Mouse (Mus musculus): Measurements from ENCODE around the gene Lexm. TPM values are rescaled to one million over a fixed set of nuclear protein-coding genes. Genes with fewer than 3 reads are reported as not detected.
A peak's percentile ranks its signal among the peaks of the same experiment; 100 is the strongest.

Lexm gene
- polyA plus RNA-seq, 1 experiment from 2014 or later = not detected

DNA sequence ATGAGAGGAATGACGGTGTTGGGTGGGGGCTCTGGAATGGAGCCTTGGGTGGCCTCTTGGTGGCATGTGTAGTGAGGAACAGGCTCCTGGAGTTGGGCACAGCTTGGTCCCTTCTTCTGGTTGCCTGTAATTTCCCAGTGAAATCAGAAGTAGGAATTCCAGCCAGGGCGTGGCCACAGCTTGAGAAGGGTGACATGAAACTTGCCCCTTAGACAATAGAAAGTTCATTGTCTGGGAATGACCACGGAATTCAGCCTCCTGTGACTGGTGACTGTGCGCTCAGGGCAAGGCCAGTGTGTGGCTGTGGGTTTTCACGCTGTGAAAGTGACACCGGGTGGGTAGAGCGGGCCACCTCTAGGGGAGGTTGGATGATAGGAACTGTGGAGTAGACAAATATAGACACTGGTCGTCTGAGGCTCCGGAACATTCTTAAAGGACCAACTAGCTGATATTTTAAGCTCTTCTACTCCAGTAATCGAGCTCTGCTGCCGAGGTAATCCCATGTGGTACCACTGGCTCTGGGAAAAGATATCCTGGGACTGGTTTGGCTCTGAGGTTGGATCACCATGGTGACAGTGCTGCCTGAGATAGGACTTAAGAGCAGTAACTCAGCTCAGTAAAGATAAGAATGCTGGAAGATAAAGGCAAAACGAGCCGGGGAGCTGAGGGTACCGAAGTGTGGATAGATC is 35.7 kb downstream of the Lexm start:
- H3K27me3 ChIP-seq = no peaks in the 10 kb centered on the region
- peak; percentile 66 for ATAC-seq (replicated peaks; ENCODE audit: insufficient number of reproducible peaks, insufficient read depth, low FRiP score, low read depth)
- H3K4me2 ChIP-seq = peak overlapping the region; percentile 53
- no peaks in the 10 kb centered on the region for H3K9me3 ChIP-seq (replicated peaks)
- 30% methylated on average over 14 of the region's 14 CpGs for WGBS
- 0 out of 2 replicates have a peak overlapping the region, but pooled peaks have one; percentile 4 for H3K9ac ChIP-seq
- peak overlapping the region; percentile 76 for H3K27ac ChIP-seq
- H3K36me3 ChIP-seq = peaks cover 23% of the 10 kb centered on the region
- H3K4me3 ChIP-seq = no peak overlapping the region
- H3K4me1 ChIP-seq (replicated peaks) = peaks cover 26% of the 10 kb centered on the region

DNA sequence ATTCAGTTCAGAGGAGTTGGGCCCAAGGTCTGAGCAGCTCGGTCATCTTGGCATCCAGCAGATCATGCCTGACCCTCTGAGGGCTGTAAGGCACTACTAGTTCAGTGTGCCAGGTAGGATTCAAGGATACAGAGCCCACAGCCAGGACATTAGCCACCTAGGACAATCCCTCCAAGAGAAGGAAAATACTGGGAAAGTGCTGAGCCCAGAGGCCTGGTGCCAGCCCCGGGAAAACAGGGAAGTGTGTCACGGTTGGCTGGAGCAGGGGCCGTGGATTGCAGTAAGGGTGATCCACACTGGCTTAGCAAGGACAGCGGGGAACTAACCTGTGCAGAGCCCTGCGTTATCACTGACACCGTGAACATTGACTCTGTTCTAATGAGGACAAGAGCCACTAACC is 39.5 kb downstream of the Lexm start:
- H3K36me3 ChIP-seq = peaks cover 24% of the 10 kb centered on the region
- H3K9ac ChIP-seq = no peak overlapping the region
- H3K4me2 ChIP-seq = no peak overlapping the region
- peaks cover 29% of the 10 kb centered on the region for H3K4me1 ChIP-seq (replicated peaks)
- 80% methylated on average over 7 of the region's 7 CpGs for WGBS
- H3K27me3 ChIP-seq = no peaks in the 10 kb centered on the region
- no peak for ATAC-seq (replicated peaks; ENCODE audit: insufficient number of reproducible peaks, insufficient read depth, low FRiP score, low read depth)
- no peak overlapping the region for H3K27ac ChIP-seq
- no peaks in the 10 kb centered on the region for H3K9me3 ChIP-seq (replicated peaks)
- no peak overlapping the region for H3K4me3 ChIP-seq

DNA sequence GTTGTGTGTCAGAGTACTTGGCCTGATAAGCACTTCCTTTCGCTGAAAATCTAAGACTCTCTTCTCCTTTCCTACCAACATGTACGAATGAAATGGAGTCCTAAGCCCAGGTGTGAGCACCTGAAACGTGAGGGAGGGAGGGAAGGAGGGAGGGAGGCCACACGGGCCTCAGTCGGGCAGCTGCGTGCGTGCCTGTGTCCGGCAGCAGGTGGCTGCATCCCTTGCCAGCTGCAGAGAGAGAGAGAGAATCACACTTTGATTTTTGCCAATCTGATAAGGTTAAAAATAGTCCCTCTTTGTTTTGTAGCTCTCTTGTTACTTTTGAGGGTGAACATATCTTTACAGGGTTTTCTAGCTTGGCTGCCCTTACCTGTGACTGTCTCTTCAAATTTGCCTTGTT is 42.0 kb downstream of the Lexm start:
- Histone ChIP-seq H3K4me2 (no peak overlapping the region), H3K27ac (no peak overlapping the region), H3K4me1 (replicated peaks) (peaks cover 5% of the 10 kb centered on the region), H3K9me3 (replicated peaks) (no peaks in the 10 kb centered on the region), H3K27me3 (no peaks in the 10 kb centered on the region), H3K9ac (no peak overlapping the region), H3K36me3 (peaks cover 28% of the 10 kb centered on the region), H3K4me3 (no peak overlapping the region)
- 67% methylated on average over 8 of the region's 8 CpGs for WGBS
- ATAC-seq (replicated peaks; ENCODE audit: insufficient number of reproducible peaks, insufficient read depth, low FRiP score, low read depth) = no peak

DNA sequence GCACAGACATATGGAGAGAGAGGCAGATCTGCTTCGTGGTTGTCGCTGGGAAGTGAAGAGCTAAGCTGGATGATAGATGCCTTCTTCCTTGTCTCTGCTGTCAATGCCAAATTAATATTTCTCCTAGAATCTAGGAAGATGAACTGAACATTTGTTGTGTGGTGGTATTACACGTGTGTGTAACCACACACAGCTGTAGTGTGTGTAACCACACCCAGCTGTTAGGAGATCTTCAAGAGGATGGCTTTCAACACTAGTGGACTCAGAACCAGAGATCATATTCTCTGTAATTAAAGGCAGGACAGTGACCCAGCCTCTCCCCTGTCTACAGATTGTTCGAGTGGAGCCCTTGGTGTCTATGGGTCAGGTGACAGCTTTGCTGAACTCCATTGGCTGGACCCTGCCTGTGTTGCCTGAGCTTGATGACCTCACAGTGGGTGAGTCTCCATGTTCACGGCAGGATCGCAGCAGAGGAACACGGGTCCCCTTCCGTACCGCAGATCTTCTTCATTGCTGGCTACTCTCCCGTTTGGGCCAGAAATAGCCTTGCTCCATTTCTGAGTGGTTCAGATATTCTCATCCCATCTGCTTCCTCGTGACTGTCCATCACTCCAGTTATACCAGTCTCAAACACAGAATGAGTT is 45.8 kb downstream of the Lexm start:
- H3K4me2 ChIP-seq = no peak overlapping the region
- no peak overlapping the region for H3K4me3 ChIP-seq
- ATAC-seq (replicated peaks; ENCODE audit: insufficient number of reproducible peaks, insufficient read depth, low FRiP score, low read depth) = no peak
- no peaks in the 10 kb centered on the region for H3K27me3 ChIP-seq
- H3K36me3 ChIP-seq = peaks cover 29% of the 10 kb centered on the region
- H3K27ac ChIP-seq = no peak overlapping the region
- H3K4me1 ChIP-seq (replicated peaks) = peaks cover 5% of the 10 kb centered on the region
- no peaks in the 10 kb centered on the region for H3K9me3 ChIP-seq (replicated peaks)
- WGBS = 79% methylated on average over 11 of the region's 11 CpGs
- H3K9ac ChIP-seq = no peak overlapping the region

DNA sequence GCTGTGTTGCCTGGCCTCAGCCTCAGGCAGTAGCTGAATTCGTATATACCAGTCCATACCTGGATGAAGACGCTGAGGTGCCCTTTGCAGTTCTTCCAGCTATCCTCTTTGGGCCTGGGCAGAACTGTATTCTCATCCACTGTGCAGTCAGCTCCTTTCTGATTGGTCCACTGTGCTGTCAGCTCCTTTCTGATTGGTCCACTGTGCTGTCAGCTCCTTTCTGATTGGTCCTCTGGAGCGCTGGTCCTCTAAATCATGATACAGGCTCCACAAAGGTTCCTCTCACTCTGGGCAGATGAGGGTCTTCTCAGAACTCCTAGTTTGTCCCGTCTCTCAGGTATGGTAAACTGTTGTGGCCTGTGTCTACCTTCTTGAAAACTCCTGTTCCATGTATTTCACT is 47.4 kb downstream of the Lexm start:
- Histone ChIP-seq H3K9me3 (replicated peaks) (no peaks in the 10 kb centered on the region), H3K9ac (no peak overlapping the region), H3K4me3 (no peak overlapping the region), H3K27me3 (no peaks in the 10 kb centered on the region), H3K4me1 (replicated peaks) (no peaks in the 10 kb centered on the region), H3K27ac (no peak overlapping the region), H3K4me2 (no peak overlapping the region), H3K36me3 (peaks cover 36% of the 10 kb centered on the region)
- 92% methylated on average over 4 of the region's 4 CpGs for WGBS
- ATAC-seq (replicated peaks; ENCODE audit: insufficient number of reproducible peaks, insufficient read depth, low FRiP score, low read depth) = no peak

DNA sequence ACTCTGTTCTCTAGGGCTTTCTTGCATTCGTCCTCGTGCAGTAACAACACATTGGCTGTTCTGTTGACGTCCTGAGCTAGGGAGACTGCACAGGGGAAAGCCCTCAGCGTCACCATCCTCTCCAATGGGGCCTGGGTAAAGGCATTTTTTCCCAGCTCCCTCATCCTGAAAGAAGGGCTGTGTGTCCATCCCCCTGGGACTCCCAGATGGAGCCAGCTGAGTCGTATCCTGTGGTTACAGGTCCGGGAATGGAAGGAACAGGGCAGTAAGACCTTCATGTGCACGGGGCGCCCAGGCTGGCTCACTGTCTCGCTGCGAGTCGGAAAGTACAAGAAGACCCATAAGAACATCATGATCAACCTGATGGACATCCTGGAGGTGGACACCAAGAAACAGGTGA is 52.9 kb downstream of the Lexm start:
- WGBS = 85% methylated on average over 11 of the region's 11 CpGs
- H3K4me2 ChIP-seq = no peak overlapping the region
- H3K9me3 ChIP-seq (replicated peaks) = no peaks in the 10 kb centered on the region
- ATAC-seq (replicated peaks; ENCODE audit: insufficient number of reproducible peaks, insufficient read depth, low FRiP score, low read depth) = no peak
- no peaks in the 10 kb centered on the region for H3K27me3 ChIP-seq
- H3K9ac ChIP-seq = no peak overlapping the region
- H3K36me3 ChIP-seq = peaks cover 23% of the 10 kb centered on the region
- no peak overlapping the region for H3K4me3 ChIP-seq
- H3K4me1 ChIP-seq (replicated peaks) = peaks cover 34% of the 10 kb centered on the region
- no peak overlapping the region for H3K27ac ChIP-seq

DNA sequence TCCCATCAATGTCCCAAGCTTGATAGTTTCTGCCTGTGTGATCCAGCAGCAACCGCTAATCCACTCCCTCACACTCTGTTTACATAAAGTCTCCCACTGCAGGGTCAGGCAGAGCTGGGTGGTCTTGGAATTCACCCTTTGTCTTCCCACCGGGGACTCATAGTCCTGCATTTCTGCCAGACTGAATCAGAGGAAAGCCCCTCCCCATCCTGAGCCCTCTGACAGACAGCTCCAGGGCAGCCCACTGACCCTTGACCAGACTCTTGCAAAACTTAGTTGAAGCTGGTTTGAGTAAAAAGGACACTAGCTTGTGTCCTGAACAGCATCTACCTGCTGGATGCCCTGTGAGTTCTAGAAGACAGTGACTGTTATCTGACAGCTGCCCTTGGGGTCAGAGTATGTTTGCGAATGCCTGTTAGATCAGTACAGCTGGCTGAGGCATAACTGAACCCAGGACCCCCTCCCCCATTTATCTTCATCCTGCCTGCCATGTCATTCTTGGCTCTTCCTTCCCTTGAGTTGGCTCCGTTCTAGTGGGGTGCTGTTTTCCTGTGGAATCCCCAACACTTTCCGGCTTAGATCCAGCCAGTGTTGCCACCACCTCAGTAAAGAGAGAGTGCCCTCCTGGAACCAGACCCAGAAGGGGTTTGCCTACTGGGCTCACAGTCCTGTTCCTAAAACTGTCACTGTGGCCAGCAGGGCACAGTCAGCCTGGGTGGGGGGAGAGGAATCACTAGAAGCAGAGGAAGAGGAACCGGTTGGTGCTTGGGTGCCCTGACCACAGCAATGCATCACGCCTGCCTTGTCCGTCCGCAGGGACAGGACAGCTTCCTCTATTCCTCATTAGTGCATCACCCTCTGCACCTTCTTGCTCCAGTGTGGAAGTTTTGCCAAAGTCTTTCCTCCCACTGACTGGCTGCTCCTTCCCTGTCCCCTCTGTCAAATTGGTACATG is 53.9 kb downstream of the Lexm start:
- ATAC-seq (replicated peaks; ENCODE audit: insufficient number of reproducible peaks, insufficient read depth, low FRiP score, low read depth) = no peak
- Histone ChIP-seq H3K9me3 (replicated peaks) (no peaks in the 10 kb centered on the region), H3K36me3 (peaks cover 22% of the 10 kb centered on the region), H3K4me1 (replicated peaks) (peaks cover 34% of the 10 kb centered on the region), H3K4me3 (peak overlapping the region; percentile 78; the same call in 1 of the 2 replicates), H3K4me2 (peak overlapping the region; percentile 95), H3K27me3 (no peaks in the 10 kb centered on the region), H3K9ac (no peak overlapping the region), H3K27ac (no peak overlapping the region)
- 59% methylated on average over 9 of the region's 9 CpGs for WGBS

DNA sequence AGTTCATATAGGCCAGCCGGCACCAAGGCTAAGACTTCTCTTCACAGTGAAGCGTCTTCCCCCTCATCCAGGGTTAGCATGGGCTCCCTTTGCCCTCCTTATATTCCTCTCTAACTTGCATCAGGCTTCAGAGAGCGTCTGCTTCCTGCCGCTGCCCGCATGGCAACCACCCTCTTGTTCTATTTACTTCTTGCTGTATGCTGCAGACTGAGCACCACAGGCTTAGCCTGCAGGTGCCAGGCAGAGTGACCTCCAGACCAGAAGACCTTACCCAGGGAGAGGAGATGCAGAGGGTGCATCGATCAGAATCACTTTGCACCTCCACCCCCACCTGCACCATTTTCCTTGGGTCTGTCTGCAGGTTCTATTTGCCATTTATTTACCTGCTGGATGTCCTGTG is 55.0 kb downstream of the Lexm start:
- Histone ChIP-seq H3K4me2 (peak overlapping the region; percentile 95), H3K9ac (peak overlapping the region; percentile 68), H3K36me3 (peaks cover 13% of the 10 kb centered on the region), H3K27me3 (no peaks in the 10 kb centered on the region), H3K4me3 (peak overlapping the region; percentile 78), H3K9me3 (replicated peaks) (no peaks in the 10 kb centered on the region), H3K27ac (no peak overlapping the region), H3K4me1 (replicated peaks) (peaks cover 34% of the 10 kb centered on the region)
- 13% methylated on average over 6 of the region's 6 CpGs for WGBS
- no peak for ATAC-seq (replicated peaks; ENCODE audit: insufficient number of reproducible peaks, insufficient read depth, low FRiP score, low read depth)

DNA sequence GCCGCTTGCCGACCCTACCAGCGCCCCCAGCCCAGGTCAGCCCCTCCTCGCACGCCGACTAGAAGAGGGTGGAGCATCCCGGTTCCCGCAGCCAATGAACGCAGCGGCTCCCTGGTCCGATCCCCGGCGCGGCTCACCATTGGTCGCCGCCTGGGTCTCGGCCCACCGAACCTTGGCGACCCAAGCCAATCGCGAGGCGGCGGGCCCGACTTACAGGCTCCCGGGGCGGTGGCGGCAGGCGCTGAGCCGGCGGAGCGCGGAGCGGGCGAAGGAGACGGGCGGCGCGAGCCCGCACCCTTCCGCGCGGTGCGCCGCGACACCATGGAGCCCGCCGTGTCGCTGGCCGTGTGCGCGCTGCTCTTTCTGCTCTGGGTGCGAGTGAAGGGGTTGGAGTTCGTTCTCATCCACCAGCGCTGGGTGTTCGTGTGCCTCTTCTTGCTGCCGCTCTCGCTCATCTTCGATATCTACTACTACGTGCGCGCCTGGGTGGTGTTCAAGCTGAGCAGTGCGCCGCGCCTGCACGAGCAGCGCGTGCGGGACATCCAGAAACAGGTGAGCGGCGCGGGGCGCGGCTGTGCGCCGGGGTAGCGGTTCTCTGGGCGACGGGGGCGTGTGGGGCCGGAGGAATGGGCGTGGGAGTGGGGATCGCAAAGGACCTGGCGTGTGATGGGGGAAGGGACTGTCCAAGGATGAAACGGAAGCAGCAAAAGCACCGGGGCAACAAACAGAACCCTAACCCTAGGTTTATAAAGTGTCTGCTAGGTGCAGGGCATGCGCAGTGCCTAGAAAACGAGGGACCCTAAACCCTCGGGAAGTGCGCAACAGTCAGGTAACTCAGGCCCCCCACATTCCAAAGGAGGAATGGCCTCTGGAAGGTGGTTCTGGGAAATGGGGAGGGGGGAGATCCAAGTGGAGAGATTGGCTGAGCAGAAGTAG is 55.9 kb downstream of the Lexm start, which contains the start of gene Dhcr24:
Dhcr24 (plus strand) TSS at position 193 of the 936 bp plus-strand sequence.
- ATAC-seq (replicated peaks; ENCODE audit: insufficient number of reproducible peaks, insufficient read depth, low FRiP score, low read depth) = peak; percentile 98
- Histone ChIP-seq H3K9me3 (replicated peaks) (no peaks in the 10 kb centered on the region), H3K4me1 (replicated peaks) (peaks cover 34% of the 10 kb centered on the region), H3K9ac (peak within 1 kb of the TSS; percentile 68), H3K4me3 (peak within 1 kb of the TSS; percentile 78), H3K27ac (peak within 1 kb of the TSS; percentile 68), H3K4me2 (peak within 1 kb of the TSS; percentile 95), H3K36me3 (peaks cover 11% of the 10 kb centered on the region), H3K27me3 (no peaks in the 10 kb centered on the region)
- under 1% methylated on average over 89 of the region's 89 CpGs for WGBS

DNA sequence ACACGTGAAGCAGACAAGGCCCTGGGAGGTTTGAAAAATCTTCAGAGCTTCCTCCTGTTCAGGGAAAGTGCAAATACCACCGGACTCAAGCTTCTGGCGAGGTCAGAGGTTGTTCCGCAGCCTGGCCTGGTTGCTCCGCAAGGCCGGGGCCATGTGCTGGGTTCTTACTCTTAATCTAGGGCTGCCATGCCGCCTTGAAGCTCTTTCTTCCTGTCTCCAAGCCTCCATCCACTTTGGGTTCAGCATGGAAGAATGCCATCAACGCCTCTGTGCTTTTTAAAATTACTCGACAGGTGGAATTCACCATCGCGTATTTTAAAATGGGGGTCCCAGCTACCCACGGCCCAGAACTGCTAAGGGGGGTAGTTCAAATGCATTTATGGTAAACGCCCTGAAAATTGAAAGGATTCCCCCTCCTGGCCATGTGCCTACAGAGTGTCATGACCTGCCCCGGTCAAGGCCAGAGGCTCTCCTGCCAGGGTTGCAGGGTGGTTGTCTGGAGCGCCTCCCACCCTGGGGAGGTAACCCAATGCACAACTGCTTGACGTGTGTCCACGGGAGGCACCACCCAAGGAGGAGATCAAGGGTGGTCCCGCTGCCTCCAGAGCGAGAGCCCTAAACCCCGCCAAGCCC is 56.7 kb downstream of the Lexm start:
- Histone ChIP-seq H3K9me3 (replicated peaks) (no peaks in the 10 kb centered on the region), H3K4me1 (replicated peaks) (peaks cover 34% of the 10 kb centered on the region), H3K27me3 (no peaks in the 10 kb centered on the region), H3K9ac (peak overlapping the region; percentile 47), H3K4me2 (peak overlapping the region; percentile 95), H3K36me3 (peaks cover 5% of the 10 kb centered on the region; the same call in 1 of the 2 replicates), H3K4me3 (peak overlapping the region; percentile 78), H3K27ac (peak overlapping the region; percentile 59)
- peak; percentile 53; the same call in 1 of the 2 replicates for ATAC-seq (replicated peaks; ENCODE audit: insufficient number of reproducible peaks, insufficient read depth, low FRiP score, low read depth)
- 3% methylated on average over 19 of the region's 20 CpGs for WGBS
